Mouse (Mus musculus) subcutaneous adipose tissue, adult 2 months (tissue): ENCODE data around the gene Slc6a11. TPM values are rescaled to one million over a fixed set of nuclear protein-coding genes. Genes with fewer than 3 reads are reported as not detected.

Source experiments
- polyA plus RNA-seq: library from polyadenylated mRNA; depleted of rRNA; stranded (reverse); fragments of >200 nt; gene quantifications from 2 replicates; pipeline ENCODE4 v1.2.3, GENCODE M21; 2012; ENCODE audit warnings: low replicate concordance; rRNA removed

Slc6a11 gene
- 0.03 TPM in 1 of 2 replicates, not detected in the other for polyA plus RNA-seq

DNA sequence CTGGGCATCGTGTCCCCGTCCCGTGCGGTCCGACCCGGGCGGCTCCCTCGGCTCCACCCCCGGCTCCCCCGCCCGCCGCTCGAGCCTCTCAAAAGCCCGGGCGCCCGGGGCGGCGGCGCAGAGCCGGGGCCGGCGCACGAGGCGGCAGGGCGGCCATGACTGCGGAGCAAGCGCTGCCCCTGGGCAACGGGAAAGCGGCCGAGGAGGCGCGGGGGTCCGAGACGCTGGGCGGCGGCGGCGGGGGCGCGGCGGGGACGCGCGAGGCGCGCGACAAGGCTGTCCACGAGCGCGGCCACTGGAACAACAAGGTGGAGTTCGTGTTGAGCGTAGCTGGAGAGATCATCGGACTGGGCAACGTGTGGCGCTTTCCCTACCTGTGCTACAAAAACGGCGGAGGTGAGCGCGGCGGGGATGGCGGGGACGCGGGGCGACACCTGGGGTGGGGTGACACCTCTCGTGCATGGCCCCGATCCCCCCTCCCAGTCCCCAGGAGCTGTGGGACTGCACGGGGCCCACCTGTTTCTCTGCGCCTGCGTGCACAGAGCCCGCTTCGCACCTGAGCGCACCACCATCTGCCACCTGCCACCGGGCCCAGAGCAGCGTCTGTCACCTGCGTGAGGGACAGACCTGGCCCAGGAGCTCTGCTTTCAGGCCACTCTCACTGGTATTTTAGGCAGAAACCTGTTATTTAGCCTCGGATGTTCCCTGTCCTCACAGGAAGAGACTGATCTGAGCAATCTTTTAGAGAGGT, at the start of gene Slc6a11:
Gene Slc6a11, plus strand, starts transcription at position 120 of the 751 bp plus-strand sequence.

GRCm38 (mm10) chr6:114282469-114283277, 151.6 kb downstream of the Slc6a11 start, which contains the start of gene Slc6a1:
Gene Slc6a1 (plus strand): TSS chr6:114282635.

Other genes with a start within 250 kb of the Slc6a11 start
- gene Atp2b2, start 88.6 kb upstream of the Slc6a11 start, polyA plus RNA-seq, result 0.30 and 12.0 TPM in 2 replicates
- gene Slc6a1, start 151.4 kb downstream of the Slc6a11 start, polyA plus RNA-seq, result 0.06 TPM in 2 replicates